Mouse (Mus musculus): Measurements from ENCODE around the gene Prnd.

Prnd gene

DNA sequence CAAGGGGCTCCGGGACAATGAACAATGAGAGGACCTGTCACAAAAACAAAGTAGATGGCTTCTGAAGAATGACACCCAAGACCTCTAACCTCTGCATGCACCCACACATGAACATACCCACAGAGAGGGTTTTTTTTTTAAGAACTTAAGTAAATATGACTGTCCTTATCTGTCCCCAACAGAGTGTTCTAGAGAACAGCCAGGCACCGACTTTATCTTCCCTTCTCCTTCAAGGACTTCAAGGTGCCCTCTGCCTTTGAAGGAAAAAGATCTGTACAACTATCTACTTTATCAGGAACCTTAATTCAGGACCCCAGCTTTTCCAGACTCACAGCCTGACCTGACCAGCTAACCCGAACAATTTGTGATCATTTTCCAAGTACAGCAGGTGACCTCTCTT is 10.2 kb upstream of the Prnd start:
- DNase-seq (ENCODE audit: low read depth): no peak

DNA sequence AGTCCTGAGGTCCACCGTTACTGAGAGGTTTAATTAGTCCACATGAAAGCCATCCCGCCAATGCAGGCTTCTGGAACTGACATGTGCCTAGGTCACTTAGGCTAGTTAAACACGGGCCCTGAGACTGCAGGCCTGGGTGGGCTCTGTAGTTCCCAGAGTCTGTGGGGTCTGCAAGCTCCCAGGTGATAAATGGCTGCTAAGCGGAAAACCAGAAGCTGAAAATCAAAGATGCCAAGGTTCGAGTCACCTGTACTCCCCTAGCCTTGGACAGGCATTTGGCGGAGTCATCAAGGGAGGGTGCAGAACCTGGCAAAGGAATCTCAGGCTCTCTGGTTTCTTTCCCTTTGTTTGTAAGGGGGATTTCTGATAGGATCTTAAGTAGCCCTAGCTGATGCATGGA is 9.2 kb upstream of the Prnd start:
- DNase-seq (ENCODE audit: low read depth): no peak

DNA sequence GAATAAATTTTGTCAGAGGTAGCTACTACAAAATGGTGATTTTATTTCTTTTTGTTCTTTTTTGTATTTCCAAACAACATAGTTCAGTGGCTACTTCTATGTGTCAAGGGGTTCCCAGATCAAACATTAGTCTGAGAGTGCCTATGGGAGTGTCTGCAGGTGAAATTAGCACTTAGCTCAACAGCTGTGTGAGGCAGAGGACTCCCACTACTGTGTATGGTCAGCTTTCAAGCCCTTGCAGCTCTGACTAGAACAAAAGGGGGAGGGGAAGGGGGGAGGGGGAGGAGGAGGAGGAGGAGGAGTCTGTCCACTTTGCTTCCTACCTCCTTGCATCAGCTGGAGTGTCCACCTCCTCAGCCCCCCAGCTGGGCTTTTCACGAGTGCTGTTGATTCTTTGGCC is 6.3 kb upstream of the Prnd start:
- DNase-seq (ENCODE audit: low read depth): no peak

GRCm38 (mm10) chr2:131945225-131945624 is 5.4 kb upstream of the Prnd start:
- DNase-seq (ENCODE audit: low read depth): no peak

GRCm38 (mm10) chr2:131945765-131946164 is 4.9 kb upstream of the Prnd start:
- DNase-seq (ENCODE audit: low read depth): no peak

- DNase-seq (ENCODE audit: low read depth): no peak
Observed at GRCm38 (mm10) chr2:131946351-131946750, 4.3 kb upstream of the Prnd start.

DNA sequence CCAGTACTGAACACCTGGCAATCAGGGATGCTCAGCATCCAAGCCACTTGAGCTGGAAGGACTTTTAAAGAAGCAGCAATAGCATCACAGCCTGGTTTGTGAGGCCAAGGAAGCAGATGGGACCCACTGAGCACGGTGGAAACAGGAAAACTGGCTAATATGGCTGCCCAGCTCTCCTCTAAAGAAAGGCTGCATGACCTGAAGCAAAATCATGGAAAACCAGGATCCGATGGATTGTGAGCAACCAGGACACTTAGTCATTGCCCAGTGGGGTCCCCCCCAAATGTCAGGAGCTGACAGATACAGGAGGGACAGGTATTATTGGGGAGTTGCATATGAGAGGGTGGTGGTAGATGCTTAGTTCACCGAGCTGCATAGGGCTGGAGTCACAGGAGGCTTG is 2.5 kb upstream of the Prnd start:
- DNase-seq (ENCODE audit: low read depth): no peak

- no peak for DNase-seq (ENCODE audit: low read depth)
Observed at GRCm38 (mm10) chr2:131948916-131949639, 1.6 kb upstream of the Prnd start.

DNA sequence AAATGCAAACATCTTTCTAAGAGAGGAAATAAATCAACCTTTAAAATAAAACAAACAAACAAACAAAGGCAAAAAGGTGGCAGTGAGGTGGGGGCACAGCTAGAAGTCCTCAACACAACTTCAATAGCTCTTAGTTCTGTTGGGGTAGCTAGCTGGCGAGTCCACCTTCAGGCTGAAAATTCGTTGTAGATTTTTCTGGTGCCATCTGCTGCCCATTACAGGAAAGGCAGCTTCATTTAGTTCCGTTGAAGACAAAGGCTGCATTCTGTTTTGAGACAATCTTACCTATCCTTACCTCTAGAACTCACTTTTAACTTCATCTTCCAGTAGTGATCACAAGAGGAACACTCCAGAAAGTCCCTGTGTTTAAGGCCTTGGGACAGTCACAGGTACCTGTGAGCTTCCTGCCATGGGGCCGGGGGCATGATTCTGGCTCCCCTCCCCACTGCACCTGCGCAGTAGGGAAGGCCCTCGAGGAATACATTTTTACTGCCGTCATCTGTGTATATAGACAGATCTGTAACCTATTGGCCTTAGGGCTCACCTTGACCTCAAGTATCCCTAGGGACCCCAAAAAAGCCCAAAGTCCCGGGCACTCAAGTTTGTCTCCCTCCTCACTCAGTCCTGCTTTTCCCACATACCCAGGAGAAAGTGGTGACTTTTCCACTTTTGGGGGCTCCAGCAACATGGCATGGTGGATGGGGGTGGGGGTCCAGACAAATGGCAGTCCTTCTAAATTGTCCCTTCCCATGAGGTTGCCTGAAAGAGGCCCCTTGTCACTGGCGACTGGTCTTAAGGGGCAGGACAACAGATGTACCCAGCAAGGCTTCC is 679 bp upstream of the Prnd start:
- peak; percentile 41 for DNase-seq (ENCODE audit: low read depth)

- no peak for DNase-seq (ENCODE audit: low read depth)
Observed at GRCm38 (mm10) chr2:131952456-131952855, 1.8 kb downstream of the Prnd start.

DNA sequence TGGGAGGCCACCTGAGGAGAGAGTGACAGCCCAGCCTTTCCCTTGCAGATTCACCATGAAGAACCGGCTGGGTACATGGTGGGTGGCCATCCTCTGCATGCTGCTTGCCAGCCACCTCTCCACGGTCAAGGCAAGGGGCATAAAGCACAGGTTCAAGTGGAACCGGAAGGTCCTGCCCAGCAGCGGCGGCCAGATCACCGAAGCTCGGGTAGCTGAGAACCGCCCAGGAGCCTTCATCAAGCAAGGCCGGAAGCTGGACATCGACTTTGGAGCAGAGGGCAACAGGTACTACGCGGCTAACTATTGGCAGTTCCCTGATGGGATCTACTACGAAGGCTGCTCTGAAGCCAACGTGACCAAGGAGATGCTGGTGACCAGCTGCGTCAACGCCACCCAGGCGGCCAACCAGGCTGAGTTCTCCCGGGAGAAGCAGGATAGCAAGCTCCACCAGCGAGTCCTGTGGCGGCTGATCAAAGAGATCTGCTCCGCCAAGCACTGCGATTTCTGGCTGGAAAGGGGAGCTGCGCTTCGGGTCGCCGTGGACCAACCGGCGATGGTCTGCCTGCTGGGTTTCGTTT is 2.4 kb downstream of the Prnd start:
- DNase-seq (ENCODE audit: low read depth): no peak

DNA sequence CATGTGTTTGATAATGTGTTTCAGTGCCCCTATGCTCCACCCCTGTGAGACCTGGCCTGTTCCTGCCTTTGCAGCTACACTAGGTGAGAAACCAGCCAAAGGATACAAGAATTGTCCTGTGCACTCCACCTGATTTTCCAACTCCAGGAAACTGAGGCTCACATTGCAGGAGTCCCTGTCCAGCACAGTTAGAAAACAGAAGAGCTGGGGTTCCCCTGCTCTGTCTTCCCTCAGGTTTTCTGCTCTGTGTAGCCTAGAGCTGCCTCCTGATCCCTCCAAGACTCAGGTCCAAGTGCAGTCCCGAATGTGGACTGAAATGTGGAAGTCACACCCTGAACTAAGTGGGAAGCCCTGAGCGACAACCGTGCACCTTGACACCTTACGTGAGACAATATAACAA is 3.0 kb downstream of the Prnd start:
- no peak for DNase-seq (ENCODE audit: low read depth)

- DNase-seq (ENCODE audit: low read depth): no peak
Observed at GRCm38 (mm10) chr2:131954835-131955234, 4.2 kb downstream of the Prnd start.

GRCm38 (mm10) chr2:131955264-131955663 is 4.6 kb downstream of the Prnd start:
- peak; percentile 20 for DNase-seq (ENCODE audit: low read depth)

- no peak for DNase-seq (ENCODE audit: low read depth)
Observed at GRCm38 (mm10) chr2:131956336-131957256, 5.9 kb downstream of the Prnd start.

- no peak for DNase-seq (ENCODE audit: low read depth)
Observed at GRCm38 (mm10) chr2:131957731-131958222, 7.1 kb downstream of the Prnd start.

DNA sequence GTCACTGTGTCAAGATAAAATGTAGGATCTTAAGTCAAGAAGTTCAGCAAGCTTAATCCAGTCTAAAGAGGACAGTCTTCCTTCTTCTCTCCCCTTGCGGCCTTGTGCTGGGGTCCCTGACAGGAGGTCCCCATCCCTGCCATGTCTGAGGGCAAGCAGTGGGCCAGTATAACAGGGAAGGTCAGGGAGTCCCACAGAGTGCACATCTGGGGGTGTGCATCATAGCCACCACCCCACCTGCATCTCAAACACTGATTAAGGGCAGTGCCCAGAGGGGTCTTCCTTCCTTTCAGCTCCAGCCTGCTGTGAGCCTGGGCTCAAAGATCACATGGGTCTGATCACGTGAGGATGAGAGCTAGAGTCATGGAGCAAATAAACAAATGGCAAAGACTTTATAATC is 11.0 kb downstream of the Prnd start:
- no peak for DNase-seq (ENCODE audit: low read depth)

DNA sequence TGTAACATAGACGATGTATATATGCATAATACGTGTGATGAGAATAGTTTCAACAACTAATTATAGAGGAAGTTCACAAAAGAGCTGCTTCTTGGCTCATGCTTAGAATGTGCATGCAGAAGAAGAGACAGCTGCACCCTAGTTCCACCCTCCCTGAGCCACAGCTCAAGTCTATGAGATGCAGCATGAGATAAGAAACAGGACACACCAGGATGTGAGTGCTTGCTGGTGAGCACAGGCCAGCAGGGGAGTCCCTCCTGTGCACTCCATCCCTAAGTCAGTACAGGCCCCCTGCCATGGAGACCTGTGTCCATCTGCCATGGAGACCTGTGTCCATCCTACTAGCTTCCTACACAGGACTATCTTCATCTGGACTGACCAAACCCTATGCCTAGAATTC is 19.9 kb downstream of the Prnd start:
- no peak for DNase-seq (ENCODE audit: low read depth)

DNA sequence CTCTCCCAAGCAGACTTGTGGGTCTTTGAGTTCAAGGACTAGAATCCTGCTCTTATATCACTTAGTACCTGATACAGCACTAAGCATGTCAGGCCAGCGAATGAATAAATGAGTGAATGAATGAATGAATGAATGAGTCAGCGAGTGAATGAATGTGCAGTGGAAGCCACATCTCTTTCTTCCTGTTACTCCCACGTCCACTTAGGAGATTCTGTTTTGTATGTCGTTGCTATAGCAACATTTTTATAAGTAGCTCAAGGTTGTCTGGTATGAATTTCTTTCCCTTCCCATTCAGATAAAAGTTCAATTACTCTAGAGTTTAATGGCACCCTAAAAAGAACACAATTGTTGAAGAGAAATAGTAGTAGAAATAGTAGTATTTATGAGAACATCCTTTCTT is 20.4 kb downstream of the Prnd start:
- DNase-seq (ENCODE audit: low read depth): no peak

DNA sequence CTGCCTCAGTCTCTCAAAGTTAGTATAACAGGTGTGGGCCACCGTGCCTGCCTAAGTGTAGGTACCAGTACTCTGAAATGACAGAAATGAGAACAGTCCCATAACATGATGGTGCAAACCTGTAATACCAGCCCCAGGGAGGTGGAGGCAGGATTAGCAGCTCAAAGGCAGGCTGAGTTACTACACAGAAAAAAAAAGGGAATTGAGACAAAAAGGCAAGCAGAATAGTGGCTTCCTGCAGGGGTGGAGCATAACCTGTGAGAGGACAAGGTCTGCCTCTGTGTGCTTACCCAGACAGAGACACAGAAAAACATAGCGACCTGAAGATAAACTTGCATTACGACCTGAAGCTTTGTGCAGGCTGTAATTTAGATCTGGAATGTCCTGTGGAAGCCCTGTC is 26.0 kb downstream of the Prnd start:
- DNase-seq (ENCODE audit: low read depth): no peak

- no peak for DNase-seq (ENCODE audit: low read depth)
Observed at GRCm38 (mm10) chr2:131980866-131981265, 30.2 kb downstream of the Prnd start.

All from c-Kit-positive CD71-negative TER-119-negative erythroid progenitor cells, embryonic 14.5 days (primary cell).